Mouse (Mus musculus): ENCODE data around the gene Cbfa2t3.

GRCm38 (mm10) chr8:122707184-122707583 lies 8.3 kb upstream of the Cbfa2t3 start:
- no peak for TF ChIP-seq RCOR1 (IDR thresholded peaks at IDR 0.05; ENCODE audit: low read depth, low read length)
- TF ChIP-seq POLR2AphosphoS5 (IDR thresholded peaks at IDR 0.05; ENCODE audit: borderline replicate concordance, low read depth, low read length) = no peak
- no peak for TF ChIP-seq MAZ (IDR thresholded peaks at IDR 0.05; ENCODE audit: low read depth, low read length)
- no peak for TF ChIP-seq NELFE (IDR thresholded peaks at IDR 0.05; ENCODE audit: low read depth, low read length)
- TF ChIP-seq ZKSCAN1 (IDR thresholded peaks at IDR 0.05; ENCODE audit: low read depth, low read length) = no peak
- TF ChIP-seq CTCF (IDR thresholded peaks at IDR 0.05 in 2 of 3, conservative IDR thresholded peaks at IDR 0.05 in 1 of 3; ENCODE audit: control insufficient read depth in 1 of 3, insufficient read depth in 1 of 3, low read depth in 2 of 3, low read length in 3 of 3, poor library complexity in 1 of 3, severe bottlenecking in 1 of 3) = no peak

Data from MEL (cell line).